Mouse (Mus musculus): Measurements from ENCODE around the gene Vpreb3. TPM values are rescaled to one million over a fixed set of nuclear protein-coding genes. Genes with fewer than 3 reads are reported as not detected.
A peak's percentile ranks its signal among the peaks of the same experiment; 100 is the strongest.

Vpreb3 gene
- total RNA-seq (2021) = not detected
- long read RNA-seq, experiment 1 = 0 reads
- long read RNA-seq, experiment 2 = 0 reads

- intact Hi-C loops (cut with DNase I) = no loop called here
- DNase-seq (ENCODE audit: low spot score in 2 of 2) = no peak
Observed at GRCm38 (mm10) chr10:75942736-75943477, at the start of gene Vpreb3. Vpreb3 (plus strand) TSS chr10:75943057.

DNA sequence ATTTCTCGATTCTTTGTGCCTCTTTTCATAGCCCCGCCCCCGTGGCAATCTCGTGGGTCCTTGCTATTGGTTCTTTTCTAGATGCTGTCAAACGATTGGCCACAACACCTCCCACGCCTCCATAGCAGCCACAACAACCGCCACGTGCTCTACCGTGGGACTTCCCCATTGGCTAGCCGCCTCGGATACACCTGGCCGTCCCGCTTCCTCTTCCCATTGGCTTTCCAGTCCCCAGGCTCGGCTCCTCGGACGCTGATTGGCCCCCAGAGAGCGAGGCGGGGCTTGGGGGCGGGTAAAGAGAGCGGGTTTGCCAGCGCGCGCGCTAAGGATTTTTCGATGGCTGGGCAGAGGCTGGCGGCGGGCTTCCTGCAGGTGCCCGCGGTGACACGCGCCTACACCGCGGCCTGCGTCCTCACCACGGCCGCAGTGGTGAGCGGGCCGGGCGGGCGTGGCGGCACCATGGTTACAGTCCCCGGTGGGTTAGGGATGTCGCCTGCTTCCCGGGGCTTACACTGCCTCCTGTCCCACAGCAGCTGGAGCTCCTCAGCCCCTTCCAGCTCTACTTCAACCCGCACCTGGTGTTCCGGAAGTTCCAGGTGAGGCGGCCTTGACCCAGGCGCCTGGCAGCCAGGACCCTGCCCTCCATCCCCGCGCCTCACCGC, 49.6 kb upstream of the Vpreb3 start, which contains the start of gene Derl3:
TSS of gene Derl3 (plus strand) at position 325 of the 662 bp plus-strand sequence.
- peak; percentile 96 to 99 for DNase-seq (ENCODE audit: low spot score in 2 of 2)
- intact Hi-C loops (cut with DNase I) = no loop called here

- DNase-seq (ENCODE audit: low spot score in 2 of 2) = no peak
- intact Hi-C loops (cut with DNase I) = no loop called here
Observed at GRCm38 (mm10) chr10:75894601-75895000, 48.3 kb upstream of the Vpreb3 start.

GRCm38 (mm10) chr10:75895730-75896129, 47.1 kb upstream of the Vpreb3 start:
- no peak for DNase-seq (ENCODE audit: low spot score in 2 of 2)
- intact Hi-C loops (cut with DNase I) = no loop called here

DNA sequence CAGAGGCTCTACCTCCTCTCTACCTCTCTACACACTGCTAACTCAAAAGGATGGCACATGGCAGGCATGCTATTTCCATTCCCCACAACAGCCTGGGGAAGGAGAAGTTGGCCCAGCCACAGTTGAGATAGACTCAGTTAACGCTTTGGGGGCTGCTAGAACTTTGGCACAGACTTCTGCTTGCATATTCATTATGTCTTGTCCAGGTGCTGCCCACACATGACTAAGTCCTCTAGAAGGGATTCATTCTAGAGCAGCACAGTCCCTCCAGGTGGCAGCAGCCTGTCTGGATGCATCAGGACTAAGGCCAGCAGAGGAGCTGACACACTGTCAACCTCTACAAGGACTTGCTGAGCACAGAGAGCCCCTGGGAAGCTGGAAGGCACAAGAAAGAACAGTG, 46.6 kb upstream of the Vpreb3 start:
- intact Hi-C loops (cut with DNase I) = no loop called here
- DNase-seq (ENCODE audit: low spot score in 2 of 2) = peak; percentile 42 to 70

DNA sequence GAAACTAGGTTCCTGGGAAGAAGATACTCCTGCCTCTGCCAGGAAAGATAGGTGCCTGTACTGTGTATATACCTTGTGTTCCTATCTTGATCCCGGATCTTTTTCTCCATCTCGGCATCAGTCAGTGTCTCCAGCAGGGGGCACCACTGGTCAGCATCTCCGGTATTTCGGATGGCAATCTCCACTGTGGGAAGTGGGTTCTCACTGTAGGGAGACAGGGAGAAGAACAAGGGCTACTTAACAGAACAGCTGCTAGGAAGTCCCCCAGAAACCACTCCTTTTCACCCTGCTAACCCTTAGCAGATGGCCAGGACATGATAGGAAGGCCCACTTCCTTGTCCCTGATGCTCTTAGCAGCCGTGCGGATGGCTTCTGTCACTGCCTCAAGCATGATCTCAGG, 45.5 kb upstream of the Vpreb3 start:
- peak; percentile 78 to 86 for DNase-seq (ENCODE audit: low spot score in 2 of 2)
- intact Hi-C loops (cut with DNase I) = loop anchor here (1.0 kb wide), 1 partner anchor 54 kb away; no protein-coding TSS in a partner anchor

DNA sequence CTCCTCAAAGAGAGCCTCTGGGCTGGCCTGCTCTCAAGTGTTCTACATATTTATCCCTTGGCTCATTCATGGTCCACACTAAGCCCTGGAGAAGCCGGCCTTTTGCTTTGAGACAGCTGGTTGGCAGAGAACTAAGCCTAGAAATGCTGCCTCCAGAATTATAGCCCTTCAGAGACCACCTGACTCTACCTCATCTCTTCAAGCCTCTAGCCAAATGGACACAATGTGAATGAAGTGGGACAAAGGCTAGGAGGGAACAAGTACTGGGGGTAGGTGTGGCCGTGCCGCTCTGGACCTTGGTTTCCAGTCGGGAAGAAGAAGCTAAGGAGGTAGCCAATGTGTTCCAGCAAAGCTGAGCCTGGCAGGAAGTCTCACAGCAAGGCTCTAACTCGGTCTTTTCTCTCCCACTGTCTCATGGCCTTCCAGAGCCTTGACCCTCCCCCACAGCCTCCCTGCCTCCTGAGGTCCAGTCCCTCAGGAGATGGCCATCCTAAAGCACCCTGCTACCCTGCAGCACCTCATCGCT, 44.8 kb upstream of the Vpreb3 start:
- intact Hi-C loops (cut with DNase I) = no loop called here
- DNase-seq (ENCODE audit: low spot score in 2 of 2) = no peak

GRCm38 (mm10) chr10:75898846-75899245, 44.0 kb upstream of the Vpreb3 start:
- no peak for DNase-seq (ENCODE audit: low spot score in 2 of 2)
- intact Hi-C loops (cut with DNase I) = no loop called here

- intact Hi-C loops (cut with DNase I) = no loop called here
- no peak for DNase-seq (ENCODE audit: low spot score in 2 of 2)
Observed at GRCm38 (mm10) chr10:75904391-75904790, 38.5 kb upstream of the Vpreb3 start.

GRCm38 (mm10) chr10:75906882-75907281, 36.0 kb upstream of the Vpreb3 start:
- DNase-seq (ENCODE audit: low spot score in 2 of 2) = no peak
- intact Hi-C loops (cut with DNase I) = no loop called here

DNA sequence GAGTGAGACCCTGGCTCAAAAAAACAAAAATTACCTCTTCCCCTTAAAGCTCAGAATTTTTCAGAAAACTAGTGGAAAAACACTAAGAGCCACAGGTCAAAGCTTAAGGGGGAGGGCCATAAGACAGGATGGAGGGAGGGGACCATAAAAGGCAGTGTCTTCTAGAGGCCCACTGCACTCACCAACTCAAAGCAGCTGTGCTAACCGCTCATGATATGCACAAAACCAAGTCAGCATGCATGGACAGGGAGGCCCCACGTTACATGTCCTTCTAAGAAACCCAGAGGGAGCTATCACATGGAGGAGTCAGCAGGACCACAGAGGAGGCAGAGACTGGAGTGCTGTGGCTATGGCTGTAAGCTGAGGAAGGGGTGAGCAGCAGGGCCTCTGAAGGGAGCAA, 32.2 kb upstream of the Vpreb3 start:
- intact Hi-C loops (cut with DNase I) = no loop called here

GRCm38 (mm10) chr10:75913013-75913589, 29.8 kb upstream of the Vpreb3 start:
- intact Hi-C loops (cut with DNase I) = no loop called here
- DNase-seq (ENCODE audit: low spot score in 2 of 2) = no peak

More for the DNA sequence above, 32.2 kb upstream of the Vpreb3 start:
- DNase-seq (ENCODE audit: low spot score in 2 of 2) = no peak

- intact Hi-C loops (cut with DNase I) = no loop called here
- no peak for DNase-seq (ENCODE audit: low spot score in 2 of 2)
Observed at GRCm38 (mm10) chr10:75915557-75915956, 27.3 kb upstream of the Vpreb3 start.

GRCm38 (mm10) chr10:75916840-75917239, 26.0 kb upstream of the Vpreb3 start:
- DNase-seq (ENCODE audit: low spot score in 2 of 2) = no peak
- intact Hi-C loops (cut with DNase I) = no loop called here

DNA sequence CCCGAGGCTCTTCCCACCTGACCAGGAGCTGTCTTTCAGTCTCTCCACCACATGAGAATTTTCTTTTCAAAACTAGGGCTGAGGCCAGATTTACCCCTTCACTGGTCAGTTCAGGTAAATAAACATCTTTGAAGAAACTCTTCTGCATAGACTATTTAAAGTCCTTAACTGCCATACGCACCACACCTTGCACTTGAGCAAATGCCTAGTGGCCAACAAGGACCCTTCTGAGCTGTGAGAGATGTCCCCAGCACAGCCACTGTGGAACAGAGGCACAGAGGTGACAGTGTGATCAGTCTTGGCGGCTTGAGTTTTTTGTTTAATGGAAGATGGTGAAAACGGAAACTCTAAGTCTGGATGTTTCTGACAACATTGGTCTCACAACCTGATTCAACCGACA, 23.8 kb upstream of the Vpreb3 start:
- no peak for DNase-seq (ENCODE audit: low spot score in 2 of 2)
- intact Hi-C loops (cut with DNase I) = no loop called here

- intact Hi-C loops (cut with DNase I) = no loop called here
- DNase-seq (ENCODE audit: low spot score in 2 of 2) = peak; percentile 97
Observed at GRCm38 (mm10) chr10:75921026-75921725, 21.7 kb upstream of the Vpreb3 start, which contains the start of gene Smarcb1. Smarcb1 (minus strand) TSS chr10:75921617.

DNA sequence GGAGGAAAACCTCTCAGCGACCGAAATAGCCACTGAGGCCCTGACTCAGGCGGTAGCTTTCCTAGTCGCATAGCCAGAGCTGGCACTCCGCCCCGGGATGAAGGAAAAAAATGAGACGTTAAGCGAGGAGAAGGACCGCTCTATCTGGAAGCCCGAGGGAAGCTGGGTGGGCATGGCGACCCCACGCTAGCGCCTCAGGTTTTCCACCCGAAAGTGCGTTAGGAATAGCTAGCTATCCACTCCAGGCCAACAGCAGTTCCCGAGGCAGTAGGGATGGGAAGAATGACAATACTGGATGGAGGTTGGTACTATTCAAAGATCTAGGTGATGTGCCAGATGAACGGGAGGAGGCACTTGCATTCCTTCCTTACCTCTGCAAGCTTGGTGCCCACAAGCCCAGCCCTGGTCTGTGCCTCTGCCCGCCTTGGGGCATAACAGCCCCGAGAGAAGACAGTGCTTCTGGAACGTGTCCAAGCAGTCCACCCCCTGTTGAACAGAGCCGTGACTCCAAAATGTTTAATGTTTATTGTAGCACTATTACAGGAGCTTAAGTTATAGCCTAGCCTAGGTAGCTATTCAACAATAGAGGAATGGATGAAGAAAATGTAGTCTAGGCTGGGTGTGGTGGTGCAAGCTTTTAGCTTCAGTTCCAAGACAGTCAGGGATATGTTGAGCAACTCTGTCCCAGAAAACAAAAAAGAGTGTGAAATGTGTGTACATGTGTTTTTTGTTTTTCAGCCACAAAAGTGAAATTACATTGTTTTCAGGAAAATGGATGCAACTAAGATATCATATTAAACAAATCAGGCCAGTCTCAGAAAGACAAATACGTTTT, 20.9 kb upstream of the Vpreb3 start:
- peak; percentile 15 to 31 for DNase-seq (ENCODE audit: low spot score in 2 of 2)
- intact Hi-C loops (cut with DNase I) = no loop called here

DNA sequence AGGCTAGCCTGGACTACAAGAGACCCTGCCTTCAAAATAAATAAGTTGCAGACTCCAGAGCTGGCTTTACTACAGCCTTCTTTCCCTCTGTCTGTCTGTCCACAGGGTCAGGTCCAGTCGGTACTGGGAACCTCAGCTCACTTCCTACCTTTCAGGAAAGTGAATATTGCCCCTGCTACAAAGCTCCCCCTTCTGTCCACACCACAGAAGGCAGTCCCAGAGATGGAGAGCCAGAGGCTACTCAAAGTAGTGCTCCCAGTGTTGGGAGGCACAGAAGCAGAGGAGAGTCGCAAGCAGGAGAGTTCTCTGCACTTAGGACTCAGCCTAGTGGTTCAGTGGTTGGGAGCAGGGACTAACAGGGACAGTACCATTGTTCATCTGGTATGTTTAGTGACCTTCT, 18.5 kb upstream of the Vpreb3 start:
- intact Hi-C loops (cut with DNase I) = no loop called here
- no peak for DNase-seq (ENCODE audit: low spot score in 2 of 2)

- intact Hi-C loops (cut with DNase I) = no loop called here
- no peak for DNase-seq (ENCODE audit: low spot score in 2 of 2)
Observed at GRCm38 (mm10) chr10:75926396-75926795, 16.5 kb upstream of the Vpreb3 start.
